Mouse (Mus musculus): ENCODE results near the gene Ost4. TPM values are rescaled to one million over a fixed set of nuclear protein-coding genes. Genes with fewer than 3 reads are reported as not detected.
"Not testable (repeated sequence)": the region's sequence is repeated elsewhere in the genome, so short reads cannot be mapped to it uniquely, and the experiment has no call there.

Ost4 gene
- polyA plus RNA-seq, 1 experiment from 2014 or later, result 480 TPM

- peak overlapping the region; percentile 78 for H3K4me2 ChIP-seq (ENCODE audit: low read length)
- peaks cover 8 to 13% of the 10 kb centered on the region in 2 experiments for H3K4me1 ChIP-seq (ENCODE audit: control insufficient read depth in 2 of 2, insufficient read depth in 2 of 2, low read length in 2 of 2)
- no peaks in the 10 kb centered on the region for H3K27me3 ChIP-seq (ENCODE audit: control insufficient read depth, insufficient read depth, low read length)
- peak; percentile 42 for ATAC-seq (ENCODE audit: insufficient number of reproducible peaks, insufficient read depth, low FRiP score, low read depth)
- peak overlapping the region; percentile 86 for H3K9ac ChIP-seq (ENCODE audit: low read length)
- 2% methylated on average over 30 of the region's 42 CpGs for WGBS
- H3K36me3 ChIP-seq (ENCODE audit: control insufficient read depth, insufficient read depth, low read length), result peaks cover 39% of the 10 kb centered on the region
- H3K9me3 ChIP-seq (ENCODE audit: control insufficient read depth, low read length), result no peaks in the 10 kb centered on the region
- peak overlapping the region; percentile 89 to 96 for H3K27ac ChIP-seq (replicated peaks in 1 of 2; ENCODE audit: control insufficient read depth in 1 of 2, insufficient read depth in 1 of 2, low read depth in 2 of 2, low read length in 2 of 2)
- H3K4me3 ChIP-seq (ENCODE audit: control insufficient read depth in 1 of 2, insufficient read depth in 1 of 2, low read depth in 1 of 2, low read length in 2 of 2), result peak overlapping the region; percentile 82 to 88
Measured at GRCm38 (mm10) chr5:30889088-30889754, 18.4 kb downstream of the Ost4 start.

- peaks cover 32% of the 10 kb centered on the region for H3K36me3 ChIP-seq (ENCODE audit: control insufficient read depth, insufficient read depth, low read length)
- WGBS, result under 1% methylated on average over 41 of the region's 42 CpGs
- H3K9me3 ChIP-seq (ENCODE audit: control insufficient read depth, low read length), result no peaks in the 10 kb centered on the region
- peak within 1 kb of the TSS; percentile 78 for H3K4me2 ChIP-seq (ENCODE audit: low read length)
- H3K4me3 ChIP-seq (ENCODE audit: control insufficient read depth in 1 of 2, insufficient read depth in 1 of 2, low read depth in 1 of 2, low read length in 2 of 2), result peak within 1 kb of the TSS; percentile 82 to 88
- peak within 1 kb of the TSS; percentile 86 for H3K9ac ChIP-seq (ENCODE audit: low read length)
- H3K4me1 ChIP-seq (ENCODE audit: control insufficient read depth in 2 of 2, insufficient read depth in 2 of 2, low read length in 2 of 2), result peaks cover 8 to 13% of the 10 kb centered on the region in 2 experiments
- no peaks in the 10 kb centered on the region for H3K27me3 ChIP-seq (ENCODE audit: control insufficient read depth, insufficient read depth, low read length)
- H3K27ac ChIP-seq (replicated peaks in 1 of 2; ENCODE audit: control insufficient read depth in 1 of 2, insufficient read depth in 1 of 2, low read depth in 2 of 2, low read length in 2 of 2), result peak within 1 kb of the TSS; percentile 94 to 96
- ATAC-seq (ENCODE audit: insufficient number of reproducible peaks, insufficient read depth, low FRiP score, low read depth), result peak; percentile 84
Measured at GRCm38 (mm10) chr5:30888337-30889087, 19.1 kb downstream of the Ost4 start, which contains the start of gene Agbl5. Gene Agbl5 (plus strand): TSS chr5:30888694.

GRCm38 (mm10) chr5:30887858-30888336 lies 19.7 kb downstream of the Ost4 start:
- H3K27ac ChIP-seq (replicated peaks in 1 of 2; ENCODE audit: control insufficient read depth in 1 of 2, insufficient read depth in 1 of 2, low read depth in 2 of 2, low read length in 2 of 2), result peak overlapping the region; percentile 94 to 96
- peak overlapping the region; percentile 86 for H3K9ac ChIP-seq (ENCODE audit: low read length)
- peaks cover 8 to 13% of the 10 kb centered on the region in 2 experiments for H3K4me1 ChIP-seq (ENCODE audit: control insufficient read depth in 2 of 2, insufficient read depth in 2 of 2, low read length in 2 of 2)
- under 1% methylated on average over 28 of the region's 28 CpGs for WGBS
- H3K36me3 ChIP-seq (ENCODE audit: control insufficient read depth, insufficient read depth, low read length), result peaks cover 26% of the 10 kb centered on the region
- no peaks in the 10 kb centered on the region for H3K27me3 ChIP-seq (ENCODE audit: control insufficient read depth, insufficient read depth, low read length)
- H3K4me3 ChIP-seq (ENCODE audit: control insufficient read depth in 1 of 2, insufficient read depth in 1 of 2, low read depth in 1 of 2, low read length in 2 of 2), result peak overlapping the region; percentile 76 to 88
- no peaks in the 10 kb centered on the region for H3K9me3 ChIP-seq (ENCODE audit: control insufficient read depth, low read length)
- H3K4me2 ChIP-seq (ENCODE audit: low read length), result peak overlapping the region; percentile 78
- peak; percentile 84 for ATAC-seq (ENCODE audit: insufficient number of reproducible peaks, insufficient read depth, low FRiP score, low read depth)

GRCm38 (mm10) chr5:30887331-30887761 lies 20.2 kb downstream of the Ost4 start:
- Histone ChIP-seq H3K4me1 (ENCODE audit: control insufficient read depth in 2 of 2, insufficient read depth in 2 of 2, low read length in 2 of 2) (peaks cover 8 to 13% of the 10 kb centered on the region in 2 experiments), H3K9me3 (ENCODE audit: control insufficient read depth, low read length) (no peaks in the 10 kb centered on the region), H3K4me3 (ENCODE audit: control insufficient read depth in 1 of 2, insufficient read depth in 1 of 2, low read depth in 1 of 2, low read length in 2 of 2) (peak overlapping the region; percentile 76 to 88), H3K27me3 (ENCODE audit: control insufficient read depth, insufficient read depth, low read length) (no peaks in the 10 kb centered on the region), H3K36me3 (ENCODE audit: control insufficient read depth, insufficient read depth, low read length) (peaks cover 20% of the 10 kb centered on the region), H3K9ac (ENCODE audit: low read length) (peak overlapping the region; percentile 86), H3K4me2 (ENCODE audit: low read length) (peak overlapping the region; percentile 78), H3K27ac (replicated peaks in 1 of 2; ENCODE audit: control insufficient read depth in 1 of 2, insufficient read depth in 1 of 2, low read depth in 2 of 2, low read length in 2 of 2) (peak overlapping the region; percentile 94 to 96)
- peak; percentile 37; the same call in 1 of the 2 replicates for ATAC-seq (ENCODE audit: insufficient number of reproducible peaks, insufficient read depth, low FRiP score, low read depth)
- WGBS, result 0% methylated on average over 19 of the region's 19 CpGs

DNA sequence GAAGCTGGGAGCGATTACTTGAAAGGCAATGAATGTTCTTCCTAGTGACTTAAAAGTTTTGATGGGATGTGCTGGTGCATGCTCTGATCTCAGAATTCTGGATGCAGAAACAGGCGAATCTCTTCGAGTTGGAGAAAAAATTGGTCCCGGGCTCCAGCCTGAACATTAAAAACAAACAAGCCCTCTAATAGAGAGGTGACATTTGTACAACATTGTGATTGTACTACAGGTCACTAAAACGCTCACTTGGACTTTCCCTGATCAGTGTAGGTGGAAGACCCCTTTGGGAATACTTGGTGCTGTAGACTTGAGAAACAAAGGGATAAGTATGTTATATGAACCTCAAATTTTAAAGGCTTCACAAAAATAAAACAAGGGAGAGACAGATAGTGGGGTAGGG lies 20.9 kb downstream of the Ost4 start:
- ATAC-seq (ENCODE audit: insufficient number of reproducible peaks, insufficient read depth, low FRiP score, low read depth), result no peak
- no peaks in the 10 kb centered on the region for H3K9me3 ChIP-seq (ENCODE audit: control insufficient read depth, low read length)
- H3K27me3 ChIP-seq (ENCODE audit: control insufficient read depth, insufficient read depth, low read length), result no peaks in the 10 kb centered on the region
- H3K4me1 ChIP-seq (ENCODE audit: control insufficient read depth in 2 of 2, insufficient read depth in 2 of 2, low read length in 2 of 2), result peaks cover 8 to 13% of the 10 kb centered on the region in 2 experiments
- H3K27ac ChIP-seq (replicated peaks in 1 of 2; ENCODE audit: control insufficient read depth in 1 of 2, insufficient read depth in 1 of 2, low read depth in 2 of 2, low read length in 2 of 2), result peak overlapping the region; percentile 5 to 96; a peak in 2 of 4 replicates
- peak overlapping the region; percentile 86 for H3K9ac ChIP-seq (ENCODE audit: low read length)
- peaks cover 14% of the 10 kb centered on the region for H3K36me3 ChIP-seq (ENCODE audit: control insufficient read depth, insufficient read depth, low read length)
- H3K4me3 ChIP-seq (ENCODE audit: control insufficient read depth in 1 of 2, insufficient read depth in 1 of 2, low read depth in 1 of 2, low read length in 2 of 2), result peak overlapping the region; percentile 76 to 88; a peak in 3 of 4 replicates
- peak overlapping the region; percentile 78 for H3K4me2 ChIP-seq (ENCODE audit: low read length)
- 30% methylated on average over 5 of the region's 5 CpGs for WGBS

- H3K27ac ChIP-seq (replicated peaks in 1 of 2; ENCODE audit: control insufficient read depth in 1 of 2, insufficient read depth in 1 of 2, low read depth in 2 of 2, low read length in 2 of 2), result no peak overlapping the region
- no peak overlapping the region for H3K4me3 ChIP-seq (ENCODE audit: control insufficient read depth in 1 of 2, insufficient read depth in 1 of 2, low read depth in 1 of 2, low read length in 2 of 2)
- H3K9ac ChIP-seq (ENCODE audit: low read length), result no peak overlapping the region
- H3K36me3 ChIP-seq (ENCODE audit: control insufficient read depth, insufficient read depth, low read length), result peaks cover 9% of the 10 kb centered on the region
- no peak for ATAC-seq (ENCODE audit: insufficient number of reproducible peaks, insufficient read depth, low FRiP score, low read depth)
- no peaks in the 10 kb centered on the region for H3K9me3 ChIP-seq (ENCODE audit: control insufficient read depth, low read length)
- WGBS, result 46% methylated on average over 4 of the region's 4 CpGs
- H3K27me3 ChIP-seq (ENCODE audit: control insufficient read depth, insufficient read depth, low read length), result no peaks in the 10 kb centered on the region
- peaks cover 8 to 13% of the 10 kb centered on the region in 2 experiments for H3K4me1 ChIP-seq (ENCODE audit: control insufficient read depth in 2 of 2, insufficient read depth in 2 of 2, low read length in 2 of 2)
- H3K4me2 ChIP-seq (ENCODE audit: low read length), result peak overlapping the region; percentile 78
Measured at GRCm38 (mm10) chr5:30886209-30886608, 21.4 kb downstream of the Ost4 start.

DNA sequence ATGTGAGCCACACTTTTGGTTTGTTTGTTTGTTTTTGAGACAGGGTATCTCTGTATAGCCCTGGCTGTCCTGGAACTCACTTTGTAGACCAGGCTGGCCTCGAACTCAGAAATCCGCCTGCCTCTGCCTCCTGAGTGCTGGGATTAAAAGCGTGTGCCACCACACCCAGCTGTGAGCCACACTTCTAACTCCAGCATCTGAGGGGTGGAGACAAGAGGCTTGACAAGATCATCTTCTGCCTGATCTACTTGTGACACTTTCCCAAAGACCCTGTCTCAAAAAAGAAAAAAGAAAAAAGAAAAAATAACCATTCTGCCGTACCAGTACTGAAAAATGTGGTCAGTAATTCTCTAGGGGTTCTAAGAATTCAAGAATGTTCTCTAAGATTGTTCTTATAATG lies 25.7 kb downstream of the Ost4 start:
- H3K9ac ChIP-seq (ENCODE audit: low read length); H3K4me1 ChIP-seq (ENCODE audit: control insufficient read depth in 2 of 2, insufficient read depth in 2 of 2, low read length in 2 of 2); H3K4me3 ChIP-seq (ENCODE audit: control insufficient read depth in 1 of 2, insufficient read depth in 1 of 2, low read depth in 1 of 2, low read length in 2 of 2); H3K9me3 ChIP-seq (ENCODE audit: control insufficient read depth, low read length); H3K4me2 ChIP-seq (ENCODE audit: low read length); H3K27ac ChIP-seq (replicated peaks in 1 of 2; ENCODE audit: control insufficient read depth in 1 of 2, insufficient read depth in 1 of 2, low read depth in 2 of 2, low read length in 2 of 2); H3K27me3 ChIP-seq (ENCODE audit: control insufficient read depth, insufficient read depth, low read length); ATAC-seq (ENCODE audit: insufficient number of reproducible peaks, insufficient read depth, low FRiP score, low read depth): not testable (repeated sequence)
- WGBS, result 84% methylated on average over 4 of the region's 4 CpGs
- peaks cover 13% of the 10 kb centered on the region for H3K36me3 ChIP-seq (ENCODE audit: control insufficient read depth, insufficient read depth, low read length)
